Mouse (Mus musculus) lung, adult 2 months (tissue): ENCODE data around the gene Litaf.

Experiments used
- CTCF ChIP-seq: fragments of 200-500 bp; IDR thresholded peaks from 2 replicates; pipeline ENCODE4 v1.5.1; 2011; ENCODE audit warnings: mild to moderate bottlenecking, low read length, control low read depth; ENCODE audit not compliant: insufficient read depth
- POLR2A ChIP-seq: fragments of 200-500 bp; IDR thresholded peaks from 2 replicates; pipeline ENCODE4 v1.6.1; 2011; ENCODE audit warnings: low read depth, mild to moderate bottlenecking, control low read depth, low read length, borderline replicate concordance; ENCODE audit errors: extremely low read depth

GRCm38 (mm10) chr16:10940661-10941060, 125.3 kb downstream of the Litaf start:
- TF ChIP-seq POLR2A, result no peak
- TF ChIP-seq CTCF, result no peak
